Mouse (Mus musculus) layer of hippocampus, adult 8-10 months (tissue): ENCODE measurements around the gene Nfatc3. TPM values are rescaled to one million over a fixed set of nuclear protein-coding genes. Genes with fewer than 3 reads are reported as not detected.

Source experiments
- DNase-seq, 2 experiments: peaks; one replicate each; pipeline ENCODE4 v3.0.0; 2022; ENCODE audit warnings: low spot score in 2 of 2
- total RNA-seq, 4 experiments: library from RNA; stranded (reverse); gene quantifications; 2 replicates each; pipeline ENCODE4 v1.2.4; 2022

The Nfatc3 gene
- total RNA-seq, 4 experiments from 2014 or later: 13.0 to 14.3 (median 14.0) TPM

- no peak for DNase-seq
These were observed 86.7 kb downstream of the Nfatc3 start for GRCm38 (mm10) chr8:106145331-106145730.

GRCm38 (mm10) chr8:106146014-106146413 lies 87.4 kb downstream of the Nfatc3 start:
- DNase-seq: no peak

- DNase-seq: no peak
These were observed 89.4 kb downstream of the Nfatc3 start for GRCm38 (mm10) chr8:106147868-106148565.

- DNase-seq: no peak
These were observed 90.4 kb downstream of the Nfatc3 start for GRCm38 (mm10) chr8:106149025-106149424.

- DNase-seq: peak; percentile 91 to 93
These were observed 91.4 kb downstream of the Nfatc3 start, which contains the start of gene Pla2g15 for GRCm38 (mm10) chr8:106149801-106150652. Pla2g15 (plus strand) TSS chr8:106150399.

GRCm38 (mm10) chr8:106150653-106151000 lies 92.0 kb downstream of the Nfatc3 start:
- no peak for DNase-seq

- no peak for DNase-seq
These were observed 92.4 kb downstream of the Nfatc3 start for GRCm38 (mm10) chr8:106151041-106151440.

GRCm38 (mm10) chr8:106152876-106153275 lies 94.2 kb downstream of the Nfatc3 start:
- DNase-seq: no peak

- DNase-seq: no peak
These were observed 98.8 kb downstream of the Nfatc3 start for GRCm38 (mm10) chr8:106157419-106157818.

- no peak for DNase-seq
These were observed 99.7 kb downstream of the Nfatc3 start for GRCm38 (mm10) chr8:106158381-106158780.

GRCm38 (mm10) chr8:106159876-106160275 lies 101.2 kb downstream of the Nfatc3 start:
- no peak for DNase-seq

GRCm38 (mm10) chr8:106163251-106163650 lies 104.6 kb downstream of the Nfatc3 start:
- DNase-seq: no peak

- DNase-seq: peak; percentile 50 to 77
These were observed 106.8 kb downstream of the Nfatc3 start for GRCm38 (mm10) chr8:106165460-106165859.

- DNase-seq: peak; percentile 69 to 85
These were observed 109.8 kb downstream of the Nfatc3 start, which contains the start of gene Slc7a6 for GRCm38 (mm10) chr8:106168356-106169016. Slc7a6 (plus strand) TSS chr8:106168857.

GRCm38 (mm10) chr8:106169017-106169933 lies 110.6 kb downstream of the Nfatc3 start:
- peak in 1 of 2 experiments; percentile 75 for DNase-seq

GRCm38 (mm10) chr8:106169934-106170480 lies 111.4 kb downstream of the Nfatc3 start:
- no peak for DNase-seq

GRCm38 (mm10) chr8:106173566-106173965 lies 114.9 kb downstream of the Nfatc3 start:
- DNase-seq: no peak

- no peak for DNase-seq
These were observed 118.3 kb downstream of the Nfatc3 start for GRCm38 (mm10) chr8:106176891-106177290.

GRCm38 (mm10) chr8:106177594-106177993 lies 119.0 kb downstream of the Nfatc3 start:
- DNase-seq: no peak

- DNase-seq: no peak
These were observed 119.8 kb downstream of the Nfatc3 start for GRCm38 (mm10) chr8:106178428-106178827.
